Mouse (Mus musculus): ENCODE results near the gene Wipi1.

Gene Wipi1

GRCm38 (mm10) chr11:109619055-109619454 lies 7.3 kb upstream of the Wipi1 start:
- DNase-seq (ENCODE audit: low read depth, low spot score) = peak; percentile 63

- no peak for DNase-seq (ENCODE audit: low read depth, low spot score)
Observed at GRCm38 (mm10) chr11:109616766-109617165, 5.0 kb upstream of the Wipi1 start.

DNA sequence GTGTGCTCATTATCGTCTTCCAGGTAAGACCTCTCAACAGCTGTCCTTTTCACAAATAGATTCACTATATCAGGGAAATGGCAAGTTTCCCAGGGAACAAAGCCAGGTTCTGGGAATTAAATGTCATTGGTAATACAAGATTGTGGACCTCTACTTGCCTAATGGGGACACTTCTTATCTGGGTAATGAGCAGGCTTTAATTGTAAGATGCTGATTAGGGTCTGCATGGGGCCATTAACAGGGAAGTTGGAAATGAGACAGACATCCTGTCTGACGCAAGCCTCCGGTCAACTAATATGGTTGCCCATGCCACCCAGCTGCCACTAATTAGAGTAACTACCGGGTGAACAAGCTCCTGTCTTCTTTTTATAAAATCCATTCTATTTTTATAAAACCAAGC lies 4.6 kb upstream of the Wipi1 start:
- no peak for DNase-seq (ENCODE audit: low read depth, low spot score)

GRCm38 (mm10) chr11:109615286-109615685 lies 3.5 kb upstream of the Wipi1 start:
- no peak for DNase-seq (ENCODE audit: low read depth, low spot score)

GRCm38 (mm10) chr11:109612871-109613529 lies 1.2 kb upstream of the Wipi1 start:
- DNase-seq (ENCODE audit: low read depth, low spot score) = no peak

GRCm38 (mm10) chr11:109610795-109611302 lies 918 bp downstream of the Wipi1 start:
- DNase-seq (ENCODE audit: low read depth, low spot score) = peak; percentile 54

GRCm38 (mm10) chr11:109610046-109610794 lies 1.5 kb downstream of the Wipi1 start:
- DNase-seq (ENCODE audit: low read depth, low spot score) = no peak

DNA sequence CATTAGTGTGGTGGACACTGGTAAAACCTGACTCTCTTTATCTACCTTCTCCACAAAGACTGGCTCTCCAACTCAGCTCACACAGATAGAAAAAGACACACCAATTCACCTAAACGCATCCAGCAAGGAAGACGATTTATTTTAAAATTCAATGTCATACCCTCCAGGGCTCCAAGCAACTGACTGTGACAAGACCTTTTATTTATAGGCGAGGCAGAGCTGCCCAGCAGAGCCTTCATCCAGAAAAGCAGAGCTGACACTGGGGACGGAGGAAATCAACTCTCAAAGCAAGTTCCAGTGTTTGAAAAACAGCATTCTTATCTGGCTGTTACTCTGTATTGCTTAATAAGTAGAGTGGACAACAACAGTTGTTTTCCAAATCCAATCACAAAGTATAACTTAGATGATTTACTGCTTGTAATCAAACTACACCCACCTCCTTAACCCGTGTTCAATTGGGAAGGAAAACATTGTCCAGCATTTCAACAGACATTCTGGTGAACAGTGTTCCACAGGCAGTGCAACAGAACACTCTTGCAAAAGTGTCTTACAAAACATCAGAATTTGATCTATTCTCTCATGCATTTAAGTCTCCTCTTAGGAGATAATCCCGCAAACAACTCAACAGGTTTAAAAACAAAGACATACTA lies 2.7 kb downstream of the Wipi1 start:
- no peak for DNase-seq (ENCODE audit: low read depth, low spot score)

GRCm38 (mm10) chr11:109607600-109607999 lies 4.2 kb downstream of the Wipi1 start:
- DNase-seq (ENCODE audit: low read depth, low spot score) = no peak

DNA sequence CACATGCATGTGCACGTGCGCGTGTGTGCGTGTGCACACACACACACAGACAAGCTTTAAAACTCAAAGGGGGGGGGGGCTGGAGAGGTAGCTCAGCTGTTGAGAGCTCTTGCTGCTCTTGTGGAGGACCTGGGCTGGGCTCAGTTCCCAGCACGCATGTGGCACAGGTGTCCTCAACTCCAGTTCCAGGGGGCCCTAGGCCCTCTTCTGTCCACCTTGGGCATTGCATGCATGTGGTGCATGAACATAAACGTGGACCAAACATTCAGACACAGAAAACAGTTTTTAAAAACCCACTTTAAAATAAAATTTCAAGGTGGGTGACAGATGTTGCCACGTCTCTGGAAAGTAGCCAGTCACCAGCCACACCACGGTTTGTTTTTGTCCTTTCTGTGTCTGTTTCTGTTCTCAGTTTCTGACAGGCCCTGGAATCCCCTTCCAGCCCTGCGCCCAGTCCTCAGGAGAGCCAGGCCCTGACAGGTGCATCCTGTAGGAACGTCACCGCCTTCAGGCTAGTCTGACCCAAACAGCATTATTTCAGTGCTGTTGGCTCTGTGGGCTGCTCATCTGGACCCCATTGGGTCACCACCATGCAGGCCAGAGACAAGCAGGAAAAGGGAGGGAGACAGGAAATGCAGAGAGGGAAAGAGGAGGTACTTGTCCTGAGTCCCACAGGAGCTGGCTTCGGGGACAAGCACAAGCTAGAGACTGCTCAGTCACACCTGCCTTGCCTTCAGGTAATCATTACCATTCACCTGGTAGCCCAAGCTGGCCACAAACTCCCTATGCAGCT lies 12.8 kb downstream of the Wipi1 start:
- peak; percentile 37 for DNase-seq (ENCODE audit: low read depth, low spot score)

GRCm38 (mm10) chr11:109594761-109595160 lies 17.0 kb downstream of the Wipi1 start:
- no peak for DNase-seq (ENCODE audit: low read depth, low spot score)

DNA sequence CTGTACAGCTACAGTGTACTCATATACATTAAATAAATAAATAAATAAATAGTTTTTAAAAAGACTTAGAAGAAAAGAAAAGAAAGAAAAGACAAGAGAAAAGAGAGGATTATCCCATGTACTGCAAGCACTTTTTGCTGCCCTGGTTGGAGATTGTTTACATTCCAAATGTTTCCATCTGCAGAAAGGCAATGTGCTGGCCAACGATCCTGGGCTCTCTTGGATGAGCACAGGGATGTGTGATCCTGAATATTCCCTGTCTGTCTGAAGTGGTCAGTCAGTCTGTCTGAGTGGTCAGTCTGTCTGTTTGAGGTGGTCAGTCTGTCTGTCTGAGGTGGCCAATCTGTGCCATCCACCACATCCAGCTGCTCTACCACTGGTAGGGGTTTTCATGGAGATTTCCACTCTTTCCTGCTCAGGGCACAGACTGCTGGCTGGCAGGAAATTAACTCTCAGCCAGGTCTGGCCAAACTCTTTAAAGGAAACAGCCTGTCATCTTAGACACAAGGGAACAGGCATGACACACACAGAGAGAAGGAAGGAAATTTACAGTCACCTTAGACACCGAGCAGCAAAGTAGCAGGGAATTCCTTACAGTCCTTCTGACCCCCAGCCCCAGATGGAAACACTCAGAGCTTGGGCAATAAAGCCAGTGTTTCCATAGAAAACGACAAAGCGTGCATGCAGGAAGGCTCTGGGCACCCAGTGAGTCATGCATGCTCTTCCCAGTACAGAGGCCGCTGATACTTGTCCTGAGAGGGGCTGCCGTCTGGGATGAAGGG lies 18.4 kb downstream of the Wipi1 start:
- DNase-seq (ENCODE audit: low read depth, low spot score) = no peak

- no peak for DNase-seq (ENCODE audit: low read depth, low spot score)
Observed at GRCm38 (mm10) chr11:109591511-109591910, 20.3 kb downstream of the Wipi1 start.

- DNase-seq (ENCODE audit: low read depth, low spot score) = no peak
Observed at GRCm38 (mm10) chr11:109590012-109590411, 21.8 kb downstream of the Wipi1 start.

DNA sequence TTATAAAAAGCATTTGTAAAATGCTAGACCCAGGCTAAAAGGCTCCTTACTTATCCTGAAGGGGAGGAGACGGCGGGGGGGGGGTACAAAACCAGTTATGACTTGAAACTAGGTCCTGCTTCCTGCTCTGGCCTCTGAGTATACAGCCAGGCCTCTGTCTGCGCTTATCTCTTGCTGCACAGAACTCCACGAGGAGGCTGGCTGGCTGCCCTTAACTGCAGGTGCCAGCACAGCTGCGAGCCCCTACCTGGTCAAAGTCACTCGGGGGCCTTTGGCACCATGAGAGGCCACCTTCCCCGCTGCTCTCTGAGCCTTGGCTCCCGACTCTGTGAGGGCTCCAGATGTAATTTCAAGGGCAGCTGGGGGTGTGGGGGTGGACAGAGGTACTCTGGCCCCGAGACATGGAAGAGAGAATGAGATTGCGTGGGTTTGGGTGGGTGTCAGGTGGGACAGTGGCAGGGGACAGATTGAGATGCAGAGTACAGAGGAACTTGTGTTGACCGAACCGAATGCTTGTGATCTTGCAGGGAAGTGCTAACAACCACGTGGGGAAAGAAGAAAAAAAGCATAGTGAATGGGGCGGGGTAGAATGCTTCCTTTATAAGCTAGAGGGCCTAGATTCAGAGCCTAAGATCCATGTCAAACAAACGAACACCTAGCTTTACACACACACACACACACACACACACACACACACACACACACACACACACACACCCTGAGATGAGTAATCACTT lies 24.0 kb downstream of the Wipi1 start:
- no peak for DNase-seq (ENCODE audit: low read depth, low spot score)

- DNase-seq (ENCODE audit: low read depth, low spot score) = no peak
Observed at GRCm38 (mm10) chr11:109587019-109587418, 24.7 kb downstream of the Wipi1 start.

DNA sequence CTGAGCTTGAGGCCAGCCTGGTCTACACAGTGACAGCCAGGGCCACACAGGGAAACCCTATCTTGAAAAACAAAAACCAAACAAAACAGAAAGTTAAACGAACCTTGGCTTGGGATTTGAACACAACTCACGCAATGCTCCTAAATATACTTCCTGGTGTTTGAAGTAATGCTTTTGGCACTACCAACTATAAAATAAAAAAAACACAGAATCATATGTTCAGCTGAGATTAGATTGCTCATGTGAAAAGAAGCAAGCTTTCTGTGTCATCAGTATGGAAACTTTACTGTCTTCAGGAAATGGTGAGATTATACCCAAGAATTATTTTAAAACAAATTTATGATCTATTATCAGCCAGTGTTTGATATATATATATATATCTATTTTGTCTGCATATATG lies 25.3 kb downstream of the Wipi1 start:
- no peak for DNase-seq (ENCODE audit: low read depth, low spot score)

GRCm38 (mm10) chr11:109584843-109585713 lies 26.7 kb downstream of the Wipi1 start:
- DNase-seq (ENCODE audit: low read depth, low spot score) = peak; percentile 79

DNA sequence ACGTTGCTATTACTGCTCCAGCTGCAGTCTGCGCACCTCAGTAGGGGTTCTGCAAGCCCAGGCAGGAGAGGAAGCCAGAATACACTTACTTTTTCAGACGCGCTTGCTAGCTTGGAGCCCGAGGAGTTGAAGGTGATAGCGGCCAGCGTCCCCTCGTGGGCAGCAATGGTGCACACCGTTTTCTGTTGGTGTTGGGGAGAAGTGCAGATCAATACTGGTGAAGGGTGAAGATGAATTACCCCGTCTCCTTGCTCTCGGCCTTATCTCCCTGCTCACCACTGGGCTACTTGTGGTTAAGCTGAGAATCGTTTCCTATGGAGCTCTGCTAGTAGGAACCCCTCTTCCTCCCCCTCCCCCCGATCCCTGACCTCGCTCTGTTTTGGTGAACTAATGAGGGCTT lies 27.8 kb downstream of the Wipi1 start:
- DNase-seq (ENCODE audit: low read depth, low spot score) = no peak

Measured in ES-CJ7 (cell line).